Mouse (Mus musculus): Measurements from ENCODE around the gene Ice2.

GRCm38 (mm10) chr9:69358797-69359196 lies 38.9 kb upstream of the Ice2 start:
- TF ChIP-seq CTCF (IDR thresholded peaks at IDR 0.05; ENCODE audit: low read depth, low read length) (no peak), GATA2 (IDR thresholded peaks at IDR 0.05; ENCODE audit: borderline replicate concordance, low read depth, low read length) (no peak), POLR2AphosphoS5 (IDR thresholded peaks at IDR 0.05; ENCODE audit: insufficient replicate concordance, low read depth, low read length) (no peak), GATA1 (IDR thresholded peaks at IDR 0.05; ENCODE audit: borderline replicate concordance, low read length) (no peak), TAL1 (conservative IDR thresholded peaks at IDR 0.05; ENCODE audit: low read depth, low read length) (no peak)
